Mouse (Mus musculus) liver, embryonic 16.5 days (tissue): ENCODE data around the gene Cnpy4. TPM values are rescaled to one million over a fixed set of nuclear protein-coding genes. Genes with fewer than 3 reads are reported as not detected.
A peak's percentile ranks its signal among the peaks of the same experiment; 100 is the strongest.
"Not testable (repeated sequence)": the region's sequence is repeated elsewhere in the genome, so short reads cannot be mapped to it uniquely, and the experiment has no call there.

Experiments used
- ATAC-seq: fragments of 200-750 bp; cut with Nextera tagmentation; 2 replicates; pipeline ENCODE4 v1.8.0; 2017; ENCODE audit warnings: low read depth, mild to moderate bottlenecking, moderate number of reproducible peaks, moderate library complexity
- H3K27ac ChIP-seq: fragments of 300-500 bp; sonication (generic); 2 replicates; pipeline ENCODE4 v1.5.1; 2014; ENCODE audit warnings: mild to moderate bottlenecking, low read length
- H3K27me3 ChIP-seq: fragments of 300-500 bp; sonication (generic); 2 replicates; pipeline ENCODE4 v1.6.1; 2014; ENCODE audit warnings: low read depth, low read length, mixed read lengths; ENCODE audit not compliant: control insufficient read depth, insufficient read depth
- H3K36me3 ChIP-seq: fragments of 300-500 bp; sonication (generic); 2 replicates; pipeline ENCODE4 v1.6.1; 2014; ENCODE audit warnings: mild to moderate bottlenecking; ENCODE audit not compliant: control insufficient read depth, insufficient read depth
- H3K4me1 ChIP-seq: fragments of 300-500 bp; sonication (generic); 2 replicates; pipeline ENCODE4 v1.6.1; 2014; ENCODE audit warnings: low read depth, low read length, mixed read lengths; ENCODE audit not compliant: control insufficient read depth
- H3K4me2 ChIP-seq: fragments of 300-500 bp; sonication (generic); 2 replicates; pipeline ENCODE4 v1.6.1; 2014; ENCODE audit warnings: low read depth, low read length, mixed read lengths
- H3K4me3 ChIP-seq: fragments of 300-500 bp; sonication (generic); 2 replicates; pipeline ENCODE4 v1.5.1; 2014; ENCODE audit warnings: low read depth, mild to moderate bottlenecking, low read length
- H3K9ac ChIP-seq: fragments of 300-500 bp; sonication (generic); 2 replicates; pipeline ENCODE4 v1.6.1; 2014; ENCODE audit warnings: low read depth, low read length
- H3K9me3 ChIP-seq: fragments of 300-500 bp; sonication (generic); replicated peaks from 2 replicates; pipeline ENCODE4 v1.6.1; 2016; ENCODE audit warnings: low read length; ENCODE audit not compliant: control insufficient read depth
- WGBS: fragments of 180-500 bp; shearing (Covaris S2); extraction: QIAGEN DNeasy Blood & Tissue Kit; methylation state at CpG from one replicate; pipeline ENCODE4 v1.1.7; 2014; ENCODE audit not compliant: insufficient replicate concordance; 5-methylcytosine and 5-hydroxymethylcytosine counted together
- polyA plus RNA-seq: library from polyadenylated mRNA; unstranded; fragments of >200 nt; fragmentation: Nextera tagmentation; extraction: Ambion mirVana; gene quantifications from 2 replicates; pipeline ENCODE4 v1.2.1, GENCODE M21; 2015

Gene Cnpy4
- polyA plus RNA-seq, 1 experiment from 2014 or later = 12.0 TPM

- peak overlapping the region; percentile 80 for H3K4me3 ChIP-seq
- H3K27me3 ChIP-seq = no peaks in the 10 kb centered on the region
- 51% methylated on average over 7 of the region's 7 CpGs for WGBS
- H3K27ac ChIP-seq = peak overlapping the region; percentile 57; the same call in 1 of the 2 replicates
- peak overlapping the region; percentile 87; the same call in 1 of the 2 replicates for H3K9ac ChIP-seq
- H3K36me3 ChIP-seq = no peaks in the 10 kb centered on the region
- no peak for ATAC-seq
- peaks cover 15% of the 10 kb centered on the region for H3K4me1 ChIP-seq
- H3K4me2 ChIP-seq = peak overlapping the region; percentile 99
- no peaks in the 10 kb centered on the region for H3K9me3 ChIP-seq
These were observed 8.2 kb downstream of the Cnpy4 start for GRCm38 (mm10) chr5:138195463-138195862.

- WGBS = 24% methylated on average over 1 of the region's 1 CpGs
- Histone ChIP-seq H3K4me1 (peaks cover 8% of the 10 kb centered on the region), H3K27ac (no peak overlapping the region), H3K9me3 (peaks cover 2% of the 10 kb centered on the region; the same call in 1 of the 2 replicates), H3K27me3 (no peaks in the 10 kb centered on the region), H3K4me2 (no peak overlapping the region), H3K36me3 (no peaks in the 10 kb centered on the region), H3K9ac (no peak overlapping the region), H3K4me3 (no peak overlapping the region)
- no peak for ATAC-seq
These were observed 12.3 kb downstream of the Cnpy4 start for GRCm38 (mm10) chr5:138199576-138199975.

DNA sequence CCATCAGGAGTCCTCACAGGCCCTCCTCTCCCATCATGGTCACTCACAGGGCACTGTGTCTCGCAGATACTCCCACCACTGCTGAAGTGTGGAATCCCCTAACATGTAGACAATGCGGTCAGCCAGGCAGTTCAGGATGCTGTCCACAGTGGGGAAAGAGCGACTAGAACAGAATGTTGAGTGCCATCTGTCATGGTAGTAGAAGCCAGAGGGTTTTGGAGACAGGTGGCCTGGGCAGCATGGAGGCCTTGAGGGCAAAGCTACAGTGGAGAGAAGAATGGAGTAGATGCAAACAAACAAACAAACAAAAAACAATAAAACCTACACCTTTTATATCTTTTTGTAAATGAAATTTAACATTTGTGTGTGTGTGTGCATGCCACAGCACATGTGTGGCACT is 14.8 kb downstream of the Cnpy4 start:
- no peak for ATAC-seq
- Histone ChIP-seq H3K36me3 (no peaks in the 10 kb centered on the region), H3K27me3 (no peaks in the 10 kb centered on the region), H3K4me1 (no peaks in the 10 kb centered on the region), H3K4me3 (no peak overlapping the region), H3K27ac (no peak overlapping the region), H3K9me3 (peaks cover 3% of the 10 kb centered on the region; the same call in 1 of the 2 replicates), H3K4me2 (no peak overlapping the region), H3K9ac (no peak overlapping the region)
- WGBS = 72% methylated on average over 3 of the region's 3 CpGs

DNA sequence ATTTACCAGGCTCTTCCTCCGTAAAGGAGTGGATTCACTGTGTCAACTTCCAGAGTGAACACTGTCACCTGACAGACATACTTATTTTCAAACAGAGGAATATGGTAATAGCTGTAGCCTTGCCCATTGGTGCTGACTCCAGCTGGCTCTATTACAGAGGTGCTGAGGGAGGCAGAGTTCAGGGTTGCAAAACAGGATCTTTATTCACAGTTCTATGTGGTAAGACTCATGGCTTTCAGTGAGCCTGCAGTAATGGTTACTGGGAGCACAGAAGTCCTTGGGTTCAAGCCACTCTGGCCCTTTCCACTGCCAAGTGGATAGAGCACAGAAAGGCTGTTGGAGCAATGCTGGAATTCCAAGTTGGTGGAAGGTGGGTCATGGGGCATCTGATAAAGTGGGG is 20.0 kb downstream of the Cnpy4 start:
- no peaks in the 10 kb centered on the region for H3K36me3 ChIP-seq
- peaks cover 3% of the 10 kb centered on the region; the same call in 1 of the 2 replicates for H3K9me3 ChIP-seq
- no peak overlapping the region for H3K4me3 ChIP-seq
- no peak overlapping the region for H3K9ac ChIP-seq
- no peak for ATAC-seq
- WGBS = 64% methylated on average over 1 of the region's 1 CpGs
- no peak overlapping the region for H3K27ac ChIP-seq
- no peak overlapping the region for H3K4me2 ChIP-seq
- H3K4me1 ChIP-seq = no peaks in the 10 kb centered on the region
- no peaks in the 10 kb centered on the region for H3K27me3 ChIP-seq

DNA sequence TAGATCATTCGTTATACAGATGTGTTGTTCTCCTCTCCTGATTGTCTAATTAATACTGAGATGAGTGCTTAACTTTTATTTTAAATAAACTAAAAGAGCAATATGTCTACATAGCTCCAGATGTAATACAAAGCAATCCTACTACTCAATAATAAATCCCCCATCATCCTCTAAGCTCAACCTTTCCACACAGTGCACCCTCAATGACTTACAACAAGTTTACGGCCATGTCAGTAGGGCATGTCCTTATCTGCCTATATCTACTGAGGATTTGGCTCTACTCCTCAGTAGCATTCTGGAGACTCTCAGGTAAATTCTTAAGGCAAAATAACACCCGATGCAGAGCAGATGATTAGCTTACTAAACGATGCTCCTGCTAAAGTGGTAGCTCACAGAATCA is 20.6 kb downstream of the Cnpy4 start:
- WGBS = 59% methylated on average over 4 of the region's 4 CpGs
- no peaks in the 10 kb centered on the region for H3K4me1 ChIP-seq
- H3K4me3 ChIP-seq = no peak overlapping the region
- H3K4me2 ChIP-seq = no peak overlapping the region
- peaks cover 3% of the 10 kb centered on the region; the same call in 1 of the 2 replicates for H3K9me3 ChIP-seq
- H3K27me3 ChIP-seq = no peaks in the 10 kb centered on the region
- H3K36me3 ChIP-seq = no peaks in the 10 kb centered on the region
- H3K9ac ChIP-seq = no peak overlapping the region
- H3K27ac ChIP-seq = no peak overlapping the region
- ATAC-seq = no peak

- H3K27ac ChIP-seq, H3K36me3 ChIP-seq, ATAC-seq, H3K9me3 ChIP-seq, H3K4me3 ChIP-seq, H3K4me1 ChIP-seq, H3K9ac ChIP-seq, H3K27me3 ChIP-seq, H3K4me2 ChIP-seq: not testable (repeated sequence)
- WGBS = 83% methylated on average over 13 of the region's 13 CpGs
These were observed 29.3 kb downstream of the Cnpy4 start for GRCm38 (mm10) chr5:138216632-138217031.

DNA sequence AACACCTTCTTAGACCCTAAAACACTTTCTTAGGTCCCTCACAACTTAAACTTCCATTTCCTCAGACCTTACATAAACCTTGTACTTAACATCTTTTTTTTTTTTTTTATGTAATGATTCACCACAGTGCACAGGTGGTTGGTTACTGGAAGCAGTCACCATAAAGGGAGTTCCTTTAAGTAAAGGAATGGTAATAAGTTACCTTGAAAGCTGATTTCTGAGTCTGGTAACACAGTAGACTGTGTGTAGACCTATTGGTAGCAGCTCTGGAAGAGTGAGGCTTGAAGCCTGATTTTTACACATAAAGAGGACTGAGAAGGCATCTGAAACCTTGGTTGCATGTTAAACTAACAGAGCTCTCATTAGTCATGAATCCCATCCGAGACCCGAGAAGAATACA is 32.6 kb downstream of the Cnpy4 start:
- no peaks in the 10 kb centered on the region for H3K36me3 ChIP-seq
- H3K27me3 ChIP-seq = no peaks in the 10 kb centered on the region
- WGBS = 46% methylated on average over 2 of the region's 2 CpGs
- H3K4me1 ChIP-seq = peaks cover 2% of the 10 kb centered on the region; the same call in 1 of the 2 replicates
- H3K9me3 ChIP-seq = 0 out of 2 replicates have a peak, but pooled peaks cover 3% of the 10 kb centered on the region
- H3K9ac ChIP-seq = no peak overlapping the region
- no peak overlapping the region for H3K4me2 ChIP-seq
- no peak overlapping the region for H3K4me3 ChIP-seq
- ATAC-seq = no peak
- no peak overlapping the region for H3K27ac ChIP-seq

DNA sequence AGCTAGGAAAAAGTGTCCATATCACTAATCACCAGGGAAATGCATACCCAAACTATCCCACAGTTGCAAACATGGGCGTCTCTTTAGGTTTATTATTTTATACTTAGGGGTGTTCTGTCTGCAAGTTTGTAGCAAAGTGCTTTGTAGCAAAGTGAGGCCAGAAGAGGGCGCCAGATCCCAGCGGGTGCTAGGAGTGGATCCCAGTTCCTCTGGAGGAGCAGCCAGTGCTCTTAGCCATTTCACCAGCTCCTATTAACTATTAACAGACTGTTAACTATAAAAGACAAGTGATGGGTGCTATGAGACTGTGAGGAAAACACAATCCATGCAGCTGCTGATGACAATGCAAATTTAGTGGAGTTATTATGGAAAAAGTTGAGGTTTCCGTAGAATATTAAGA is 34.8 kb downstream of the Cnpy4 start:
- 0 out of 2 replicates have a peak, but pooled peaks have one; percentile 37 for ATAC-seq

DNA sequence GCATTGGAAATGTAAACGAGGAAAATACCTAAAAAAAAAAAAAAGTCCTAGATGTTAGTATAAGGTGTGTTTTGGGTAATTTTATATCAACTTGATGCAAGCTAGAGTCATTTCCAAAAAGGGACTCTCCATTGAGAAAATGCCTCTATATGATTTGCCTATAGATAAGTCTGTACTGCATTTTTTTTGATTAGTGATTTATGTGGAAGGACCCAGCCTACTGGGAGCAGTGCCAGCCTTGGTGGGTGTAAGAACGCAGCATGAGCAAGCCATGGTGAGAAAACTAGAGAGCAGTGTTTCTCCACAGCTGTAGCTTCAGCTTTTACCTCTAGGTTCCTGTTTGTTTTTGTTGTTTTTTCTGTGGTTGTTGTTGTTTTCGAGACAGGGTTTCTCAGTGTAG is 36.0 kb downstream of the Cnpy4 start:
- no peaks in the 10 kb centered on the region for H3K36me3 ChIP-seq
- no peak for ATAC-seq
- no peak overlapping the region for H3K27ac ChIP-seq
- H3K4me3 ChIP-seq = no peak overlapping the region
- H3K9ac ChIP-seq = no peak overlapping the region
- 46% methylated on average over 3 of the region's 3 CpGs for WGBS
- no peaks in the 10 kb centered on the region for H3K27me3 ChIP-seq
- H3K4me1 ChIP-seq = peaks cover 2% of the 10 kb centered on the region; the same call in 1 of the 2 replicates
- H3K4me2 ChIP-seq = no peak overlapping the region
- no peaks in the 10 kb centered on the region for H3K9me3 ChIP-seq

More for the DNA sequence above, 34.8 kb downstream of the Cnpy4 start:
- no peak overlapping the region for H3K4me3 ChIP-seq
- peaks cover 2% of the 10 kb centered on the region; the same call in 1 of the 2 replicates for H3K4me1 ChIP-seq
- H3K9me3 ChIP-seq = no peaks in the 10 kb centered on the region
- H3K27ac ChIP-seq = no peak overlapping the region
- no peaks in the 10 kb centered on the region for H3K27me3 ChIP-seq
- H3K9ac ChIP-seq = no peak overlapping the region
- no peaks in the 10 kb centered on the region for H3K36me3 ChIP-seq
- no peak overlapping the region for H3K4me2 ChIP-seq
- 21% methylated on average over 4 of the region's 4 CpGs for WGBS
